Mouse (Mus musculus) MEL (cell line): ENCODE data around the gene Lig4. TPM values are rescaled to one million over a fixed set of nuclear protein-coding genes. Genes with fewer than 3 reads are reported as not detected.

ENCODE experiments used
- DNase-seq: peaks from one replicate; pipeline ENCODE4 v3.0.0; 2011; ENCODE audit warnings: low read depth, low spot score
- H3K27ac ChIP-seq: 2 replicates; pipeline ENCODE4 v1.5.1; 2012; ENCODE audit warnings: low read depth, mild to moderate bottlenecking, control low read depth, low read length, moderate library complexity; ENCODE audit not compliant: control insufficient read depth
- H3K27me3 ChIP-seq, 2 experiments: fragments of 150-350 bp in 1 of 2; sonication (generic) in 1 of 2; 2 replicates each; pipeline ENCODE4 v1.6.1; 2012; ENCODE audit warnings: low read length in 2 of 2, mild to moderate bottlenecking in 2 of 2, improper control_type of control experiment in 1 of 2, moderate library complexity in 1 of 2; ENCODE audit not compliant: insufficient read depth in 2 of 2, control insufficient read depth in 1 of 2
- H3K36me3 ChIP-seq, 2 experiments: 2 replicates each; pipeline ENCODE4 v1.6.1; 2012 to 2014; ENCODE audit warnings: low read length in 2 of 2, improper control_type of control experiment in 1 of 2, inconsistent platforms in 1 of 2, mild to moderate bottlenecking in 1 of 2; ENCODE audit not compliant: insufficient read depth in 2 of 2, control insufficient read depth in 1 of 2
- H3K4me1 ChIP-seq, 2 experiments: fragments of 150-350 bp in 1 of 2; sonication (generic) in 1 of 2; 2 replicates each; pipeline ENCODE4 v1.6.1; 2012; ENCODE audit warnings: low read length in 2 of 2, improper control_type of control experiment in 1 of 2, mild to moderate bottlenecking in 1 of 2; ENCODE audit not compliant: insufficient read depth in 2 of 2, control insufficient read depth in 1 of 2
- H3K4me3 ChIP-seq, 2 experiments: fragments of 150-350 bp in 1 of 2; sonication (generic) in 1 of 2; 2 replicates each; pipeline ENCODE4 v1.5.1; 2012; ENCODE audit warnings: low read depth in 2 of 2, low read length in 2 of 2, mild to moderate bottlenecking in 2 of 2, moderate library complexity in 2 of 2, control low read depth in 1 of 2, improper control_type of control experiment in 1 of 2; ENCODE audit not compliant: control insufficient read depth in 1 of 2, insufficient read depth in 1 of 2
- H3K79me2 ChIP-seq: 2 replicates; pipeline ENCODE4 v1.6.1; 2012; ENCODE audit warnings: mild to moderate bottlenecking, low read length, moderate library complexity; ENCODE audit not compliant: control insufficient read depth, poor library complexity, insufficient read depth
- H3K9ac ChIP-seq: 2 replicates; pipeline ENCODE4 v1.6.1; 2012; ENCODE audit warnings: low read depth, mild to moderate bottlenecking, control low read depth, low read length, moderate library complexity; ENCODE audit not compliant: control insufficient read depth, poor library complexity, severe bottlenecking
- H3K9me3 ChIP-seq: fragments of 150-350 bp; sonication (generic); replicated peaks from 2 replicates; pipeline ENCODE4 v1.6.1; 2012; ENCODE audit warnings: mild to moderate bottlenecking, low read length, improper control_type of control experiment, moderate library complexity; ENCODE audit not compliant: insufficient read depth
- CHD1 ChIP-seq: IDR thresholded peaks from 2 replicates; pipeline ENCODE4 v1.6.1; 2012; ENCODE audit warnings: low read depth, mild to moderate bottlenecking, inconsistent platforms, low read length, improper control_type of control experiment
- ELF1 ChIP-seq: IDR thresholded peaks from 2 replicates; pipeline ENCODE4 v1.6.1; 2014; ENCODE audit warnings: low read depth, mild to moderate bottlenecking, inconsistent platforms, low read length, improper control_type of control experiment, moderate library complexity
- EP300 ChIP-seq, 2 experiments: IDR thresholded peaks; 2 replicates each; pipeline ENCODE4 v1.6.1; 2011; ENCODE audit warnings: improper control_type of control experiment in 2 of 2, low read length in 2 of 2, low read depth in 1 of 2, mild to moderate bottlenecking in 1 of 2
- GABPA ChIP-seq: IDR thresholded peaks from 2 replicates; pipeline ENCODE4 v1.6.1; 2012; ENCODE audit warnings: low read depth, mild to moderate bottlenecking, inconsistent platforms, low read length, improper control_type of control experiment, moderate library complexity
- GATA1 ChIP-seq: IDR thresholded peaks from 2 replicates; pipeline ENCODE4 v1.6.1; 2011; ENCODE audit warnings: low read depth, low read length, improper control_type of control experiment
- KAT2A ChIP-seq: conservative IDR thresholded peaks from 2 replicates; pipeline ENCODE4 v1.6.1; 2012; ENCODE audit warnings: low read depth, low read length, improper control_type of control experiment, inconsistent platforms
- MAFK ChIP-seq: IDR thresholded peaks from 2 replicates; pipeline ENCODE4 v1.6.1; 2011; ENCODE audit warnings: low read depth, mild to moderate bottlenecking, low read length, improper control_type of control experiment, borderline replicate concordance
- MAX ChIP-seq: IDR thresholded peaks from 2 replicates; pipeline ENCODE4 v1.6.1; 2011; ENCODE audit warnings: low read length, improper control_type of control experiment
- MAZ ChIP-seq: IDR thresholded peaks from 2 replicates; pipeline ENCODE4 v1.6.1; 2012; ENCODE audit warnings: low read depth, mild to moderate bottlenecking, inconsistent platforms, low read length, improper control_type of control experiment
- MXI1 ChIP-seq: IDR thresholded peaks from 2 replicates; pipeline ENCODE4 v1.6.1; 2011; ENCODE audit warnings: mild to moderate bottlenecking, low read depth, low read length, improper control_type of control experiment
- MYB ChIP-seq: IDR thresholded peaks from 2 replicates; pipeline ENCODE4 v1.6.1; 2011; ENCODE audit warnings: mild to moderate bottlenecking, low read depth, low read length, improper control_type of control experiment
- MYC ChIP-seq: IDR thresholded peaks from 2 replicates; pipeline ENCODE4 v1.6.1; 2011; ENCODE audit warnings: low read depth, mild to moderate bottlenecking, low read length, improper control_type of control experiment, moderate library complexity
- NRF1 ChIP-seq: IDR thresholded peaks from 2 replicates; pipeline ENCODE4 v1.6.1; 2014; ENCODE audit warnings: low read depth, mild to moderate bottlenecking, inconsistent platforms, low read length, improper control_type of control experiment, moderate library complexity; ENCODE audit not compliant: poor library complexity, insufficient read depth, severe bottlenecking
- POLR2A ChIP-seq, 2 experiments: IDR thresholded peaks; 2 replicates each; pipeline ENCODE4 v1.6.1; 2011 to 2012; ENCODE audit warnings: low read length in 2 of 2, mild to moderate bottlenecking in 2 of 2, control low read depth in 1 of 2, improper control_type of control experiment in 1 of 2, low read depth in 1 of 2, moderate library complexity in 1 of 2; ENCODE audit not compliant: control insufficient read depth in 1 of 2, insufficient read depth in 1 of 2, poor library complexity in 1 of 2
- POLR2AphosphoS2 ChIP-seq: IDR thresholded peaks from 2 replicates; pipeline ENCODE4 v1.6.1; 2011; ENCODE audit warnings: low read length, improper control_type of control experiment
- RCOR1 ChIP-seq: IDR thresholded peaks from 2 replicates; pipeline ENCODE4 v1.6.1; 2012; ENCODE audit warnings: low read depth, mild to moderate bottlenecking, inconsistent platforms, low read length, improper control_type of control experiment
- TBP ChIP-seq: IDR thresholded peaks from 2 replicates; pipeline ENCODE4 v1.8.0; 2011; ENCODE audit warnings: low read depth, low read length, improper control_type of control experiment
- USF2 ChIP-seq, 2 experiments: IDR thresholded peaks; 2 replicates each; pipeline ENCODE4 v1.6.1; 2011 to 2012; ENCODE audit warnings: improper control_type of control experiment in 2 of 2, low read length in 2 of 2, borderline replicate concordance in 1 of 2, inconsistent platforms in 1 of 2, low read depth in 1 of 2, mild to moderate bottlenecking in 1 of 2; ENCODE audit not compliant: insufficient read depth in 1 of 2
- polyA plus RNA-seq, 2 experiments: library from polyadenylated mRNA; stranded (reverse) in 1 of 2; unstranded in 1 of 2; fragments of >175 nt in 1 of 2; fragments of >200 nt in 1 of 2; gene quantifications; 2 replicates each; pipeline versions ENCODE4 v1.2.1 to v1.2.4; 2012; ENCODE audit warnings: low replicate concordance in 2 of 2, low read depth in 1 of 2; ENCODE audit not compliant: insufficient read length in 2 of 2, insufficient read depth in 1 of 2, missing spikeins in 1 of 2
- total RNA-seq: library from RNA; depleted of rRNA; stranded (reverse); fragments of 300-350 nt; gene quantifications from 2 replicates; pipeline ENCODE4 v1.2.3, GENCODE M21; 2012; rRNA removed

Gene Lig4
- total and polyA plus RNA-seq, 3 experiments: 1.7 to 3.6 TPM; not detected in 1

GRCm38 (mm10) chr8:9932711-9933110 lies 44.8 kb downstream of the Lig4 start:
- no peak overlapping the region for H3K9ac ChIP-seq
- DNase-seq: no peak
- no peak overlapping the region for H3K4me3 ChIP-seq
- H3K4me1 ChIP-seq: no peaks in the 10 kb centered on the region
- H3K36me3 ChIP-seq: no peaks in the 10 kb centered on the region
- TF ChIP-seq EP300 (IDR thresholded peaks at IDR 0.05; ENCODE audit: low read depth in 1 of 2, low read length in 2 of 2): no peak
- no peak for TF ChIP-seq CHD1
- TF ChIP-seq GATA1: no peak
- no peak for TF ChIP-seq MAZ
- TF ChIP-seq USF2 (IDR thresholded peaks at IDR 0.05; ENCODE audit: borderline replicate concordance in 1 of 2, insufficient read depth in 1 of 2, low read depth in 1 of 2, low read length in 2 of 2): no peak
- TF ChIP-seq ELF1: no peak
- TF ChIP-seq MYB: no peak
- no peak for TF ChIP-seq TBP
- TF ChIP-seq RCOR1: no peak
- TF ChIP-seq MAFK: no peak
- no peaks in the 10 kb centered on the region for H3K79me2 ChIP-seq
- H3K27me3 ChIP-seq: no peaks in the 10 kb centered on the region
- no peaks in the 10 kb centered on the region for H3K9me3 ChIP-seq
- no peak overlapping the region for H3K27ac ChIP-seq

DNA sequence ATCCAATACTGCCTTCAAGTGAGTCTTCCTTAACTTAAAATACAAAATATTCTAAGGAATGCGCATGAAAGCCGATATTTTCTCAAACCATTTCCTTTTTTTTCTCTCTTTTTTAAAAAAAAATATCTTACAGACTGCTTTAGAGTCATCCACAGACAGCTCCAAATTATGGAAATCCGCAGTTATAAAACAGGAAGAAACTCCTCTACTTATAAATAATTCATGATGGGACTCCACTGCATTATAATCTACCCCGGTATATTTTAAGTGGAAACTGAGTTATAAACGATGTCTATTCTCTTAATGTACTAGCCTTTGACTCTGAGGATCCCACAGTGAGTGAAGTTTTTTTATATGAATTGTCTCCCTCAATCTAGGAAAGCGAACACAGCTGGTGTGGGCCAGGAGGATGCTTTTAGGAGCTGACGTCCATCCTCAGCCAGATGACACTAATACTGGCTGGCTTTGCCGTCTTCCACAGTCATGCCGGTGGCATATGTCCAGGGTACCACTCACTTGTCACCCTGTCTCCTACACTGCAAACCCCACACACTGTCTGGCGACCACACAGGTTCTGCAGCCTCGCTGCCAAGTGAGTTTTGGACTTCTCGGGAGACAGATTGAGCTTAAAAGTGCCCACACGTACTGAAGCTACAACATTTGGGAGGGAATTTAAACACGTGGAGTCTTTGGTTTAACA lies 47.6 kb downstream of the Lig4 start:
- H3K27me3 ChIP-seq: no peaks in the 10 kb centered on the region
- H3K4me3 ChIP-seq: no peak overlapping the region
- TF ChIP-seq TBP (no peak), MYB (no peak), NRF1 (no peak), ELF1 (no peak), KAT2A (no peak), GABPA (no peak), MXI1 (no peak), POLR2AphosphoS2 (no peak), MAX (no peak), MYC (no peak), MAFK (no peak), POLR2A (IDR thresholded peaks at IDR 0.05; ENCODE audit: control insufficient read depth in 1 of 2, insufficient read depth in 1 of 2, low read depth in 1 of 2, low read length in 2 of 2, poor library complexity in 1 of 2) (no peak), CHD1 (no peak)
- H3K4me1 ChIP-seq: no peaks in the 10 kb centered on the region
- H3K36me3 ChIP-seq: no peaks in the 10 kb centered on the region
- H3K9me3 ChIP-seq: no peaks in the 10 kb centered on the region
- H3K27ac ChIP-seq: no peak overlapping the region
- DNase-seq: no peak
- H3K9ac ChIP-seq: no peak overlapping the region
- no peaks in the 10 kb centered on the region for H3K79me2 ChIP-seq

Other genes with a start within 250 kb of the Lig4 start
- gene Fam155a, start 206.5 kb downstream of the Lig4 start, total RNA-seq: not detected in 2 replicates
- gene Fam155a, start 206.5 kb downstream of the Lig4 start, polyA plus RNA-seq: not detected
- gene Gm10217, start 113.4 kb downstream of the Lig4 start, total RNA-seq: not detected in 2 replicates
- gene Gm10217, start 113.4 kb downstream of the Lig4 start, polyA plus RNA-seq: not detected
- gene Abhd13, start within 50 bp of the Lig4 start, total RNA-seq: 12.7 and 15.5 TPM in 2 replicates
- 10 to 100 TPM in 1 of 2 experiments, not detected in 1; 14.0 TPM for gene Abhd13, start within 50 bp of the Lig4 start, polyA plus RNA-seq
- gene Tnfsf13b, start 28.8 kb upstream of the Lig4 start, total RNA-seq: not detected in 2 replicates
- gene Tnfsf13b, start 28.8 kb upstream of the Lig4 start, polyA plus RNA-seq: under 1 TPM in 1 of 2 experiments, not detected in 1; 0.14 TPM
- gene Myo16, start 176.2 kb upstream of the Lig4 start, total RNA-seq: not detected in 2 replicates
- not detected for gene Myo16, start 176.2 kb upstream of the Lig4 start, polyA plus RNA-seq